In genomic region chr2:152411471-152411870, GRCm38 (mm10) we compare ENCODE assay signal across 8 mouse cellular contexts. TPM values are rescaled to one million over a fixed set of nuclear protein-coding genes. Genes with fewer than 3 reads are reported as not detected.
DNase-seq lines count a peak whose midpoint lies in the region; ATAC-seq and TF ChIP-seq lines count a peak whose summit lies in the region.

No protein-coding gene starts in this region.

- DNase-seq in liver, adult 2 months (ENCODE audit: extremely low read depth, low read depth, low spot score): no peak
- no peak for DNase-seq in liver
- DNase-seq in limb, embryonic 10.5 days (ENCODE audit: low spot score): peak; percentile 65
- DNase-seq in spleen, postnatal 14 days (ENCODE audit: low spot score in 2 of 2): no peak
- no peak for DNase-seq in left cerebral cortex, adult 18-20 months (ENCODE audit: low spot score in 2 of 2)
- no peak for DNase-seq in adrenal gland, postnatal 36 days

- H3K27ac ChIP-seq in liver, adult 2 months (replicated peaks; ENCODE audit: insufficient read depth, low read depth, low read length): 0 out of 2 replicates have a peak overlapping the region, but pooled peaks have one; percentile 2
- H3K27ac ChIP-seq in forebrain, embryonic 12.5 days: peak overlapping the region; percentile 96
- peak overlapping the region; percentile 99 for H3K27ac ChIP-seq in limb, embryonic 10.5 days
- peak overlapping the region; percentile 91 for H3K27ac ChIP-seq in olfactory bulb, adult 2 months (ENCODE audit: insufficient read depth, low read depth, low read length)

- no peak for TF ChIP-seq CTCF in liver, adult 2 months (IDR thresholded peaks at IDR 0.05; ENCODE audit: low read depth, low read length)
- TF ChIP-seq CTCF in olfactory bulb, adult 2 months (IDR thresholded peaks at IDR 0.05; ENCODE audit: insufficient read depth, low read depth, low read length): no peak

- WGBS in liver, adult 2 months: 79% methylated on average over 7 of the region's 7 CpGs
- 3% methylated on average over 7 of the region's 7 CpGs for whole genome bisulfite sequencing in forebrain, embryonic 12.5 days
- 2% methylated on average over 7 of the region's 7 CpGs for WGBS in limb, embryonic 10.5 days
- whole genome bisulfite sequencing in olfactory bulb, adult 2 months: 24% methylated on average over 7 of the region's 7 CpGs

- ATAC-seq in forebrain, embryonic 12.5 days (ENCODE audit: low FRiP score): no peak

- H3K9me3 ChIP-seq in forebrain, embryonic 12.5 days: 0 out of 2 replicates have a peak, but pooled peaks cover 4% of the 10 kb centered on the region
- no peaks in the 10 kb centered on the region for H3K9me3 ChIP-seq in limb, embryonic 10.5 days (replicated peaks)

- peaks cover 4% of the 10 kb centered on the region; the same call in 1 of the 2 replicates for H3K27me3 ChIP-seq in liver, adult 2 months (ENCODE audit: control insufficient read depth, insufficient read depth, low read length)
- no peaks in the 10 kb centered on the region for H3K27me3 ChIP-seq in forebrain, embryonic 12.5 days
- no peaks in the 10 kb centered on the region for H3K27me3 ChIP-seq in limb, embryonic 10.5 days (ENCODE audit: low read depth, poor library complexity, severe bottlenecking)

- TF ChIP-seq POLR2A in liver, adult 2 months (IDR thresholded peaks at IDR 0.05; ENCODE audit: extremely low read depth, insufficient read depth, low read length): no peak
- TF ChIP-seq POLR2A in olfactory bulb, adult 2 months (IDR thresholded peaks at IDR 0.05; ENCODE audit: insufficient read depth, low read depth, low read length): no peak

- H3K4me3 ChIP-seq in liver, adult 2 months (ENCODE audit: insufficient read depth, low read depth, low read length): no peak overlapping the region
- H3K4me3 ChIP-seq in forebrain, embryonic 12.5 days (replicated peaks): peak overlapping the region; percentile 95
- H3K4me3 ChIP-seq in limb, embryonic 10.5 days: peak overlapping the region; percentile 93
- H3K4me3 ChIP-seq in olfactory bulb, adult 2 months (ENCODE audit: insufficient read depth, low read depth, low read length): peak overlapping the region; percentile 17

- no peak overlapping the region for H3K9ac ChIP-seq in liver, adult 2 months (ENCODE audit: low read depth, low read length)
- peak overlapping the region; percentile 98 for H3K9ac ChIP-seq in forebrain, embryonic 12.5 days

- no peaks in the 10 kb centered on the region for H3K36me3 ChIP-seq in liver, adult 2 months (ENCODE audit: control insufficient read depth, insufficient read depth, low read length)
- no peaks in the 10 kb centered on the region; the same call in 1 of the 2 replicates for H3K36me3 ChIP-seq in forebrain, embryonic 12.5 days (replicated peaks)
- H3K36me3 ChIP-seq in limb, embryonic 10.5 days: peaks cover 5% of the 10 kb centered on the region; the same call in 1 of the 2 replicates

- no peaks in the 10 kb centered on the region for H3K79me2 ChIP-seq in liver, adult 2 months (ENCODE audit: control insufficient read depth, insufficient read depth, low read length)

- peak overlapping the region; percentile 87 for H3K4me2 ChIP-seq in forebrain, embryonic 12.5 days

- H3K4me1 ChIP-seq in liver, adult 2 months (ENCODE audit: control insufficient read depth, insufficient read depth, low read length): 0 out of 2 replicates have a peak, but pooled peaks cover under 1% of the 10 kb centered on the region
- H3K4me1 ChIP-seq in forebrain, embryonic 12.5 days: peaks cover 44% of the 10 kb centered on the region
- H3K4me1 ChIP-seq in limb, embryonic 10.5 days: peaks cover 55% of the 10 kb centered on the region
- H3K4me1 ChIP-seq in olfactory bulb, adult 2 months (ENCODE audit: control insufficient read depth, insufficient read depth, low read length): peaks cover 24% of the 10 kb centered on the region

RNA-seq across cellular contexts. Expression of gene Zcchc3, which starts 3.4 kb away (rescaled TPM):
- total RNA-seq in liver, adult 2 months (2014; rRNA removed): 0.37 and 0.47 TPM in 2 replicates
- polyA plus RNA-seq in liver, adult 2 months (2012; rRNA removed): 0.40 and 0.44 TPM in 2 replicates
- polyA plus RNA-seq in forebrain, embryonic 12.5 days (2016; fragmentation: Nextera tagmentation; extraction: Ambion mirVana): 55.2 and 55.9 TPM in 2 replicates
- polyA plus RNA-seq in limb, embryonic 10.5 days (2016; fragmentation: Nextera tagmentation; extraction: Ambion mirVana): 64.9 and 67.2 TPM in 2 replicates
- not detected in 2 replicates for polyA plus RNA-seq in olfactory bulb, adult 2 months (2012; ENCODE audit: insufficient read depth, insufficient read length, low replicate concordance, missing spikeins)
- total RNA-seq in left cerebral cortex, adult 18-20 months (2021): 1 to 10 TPM; 9.4 TPM
- total RNA-seq in adrenal gland, postnatal 36 days (2021): 1 to 10 TPM; 6.8 to 8.7 TPM

RNA-seq across cellular contexts. Expression of gene 6820408C15Rik, which starts 3.9 kb away (rescaled TPM):
- not detected in 2 replicates for total RNA-seq in liver, adult 2 months (2014; rRNA removed)
- polyA plus RNA-seq in liver, adult 2 months (2012; rRNA removed): not detected in 2 replicates
- polyA plus RNA-seq in forebrain, embryonic 12.5 days (2016; fragmentation: Nextera tagmentation; extraction: Ambion mirVana): 1.2 and 1.7 TPM in 2 replicates
- 0.40 and 0.61 TPM in 2 replicates for polyA plus RNA-seq in limb, embryonic 10.5 days (2016; fragmentation: Nextera tagmentation; extraction: Ambion mirVana)
- not detected in 2 replicates for polyA plus RNA-seq in olfactory bulb, adult 2 months (2012; ENCODE audit: insufficient read depth, insufficient read length, low replicate concordance, missing spikeins)
- total RNA-seq in left cerebral cortex, adult 18-20 months (2021): 1 to 10 TPM; 1.6 to 2.1 TPM
- under 1 TPM; 0.17 to 0.26 TPM for total RNA-seq in adrenal gland, postnatal 36 days (2021)

RNA-seq across cellular contexts. Expression of gene Sox12, which starts 13.6 kb away (rescaled TPM):
- total RNA-seq in liver, adult 2 months (2014; rRNA removed): 0.18 and 0.40 TPM in 2 replicates
- 1.7 and 1.9 TPM in 2 replicates for polyA plus RNA-seq in liver, adult 2 months (2012; rRNA removed)
- 16.3 and 19.3 TPM in 2 replicates for polyA plus RNA-seq in forebrain, embryonic 12.5 days (2016; fragmentation: Nextera tagmentation; extraction: Ambion mirVana)
- polyA plus RNA-seq in limb, embryonic 10.5 days (2016; fragmentation: Nextera tagmentation; extraction: Ambion mirVana): 9.9 and 11.8 TPM in 2 replicates
- not detected in 2 replicates for polyA plus RNA-seq in olfactory bulb, adult 2 months (2012; ENCODE audit: insufficient read depth, insufficient read length, low replicate concordance, missing spikeins)
- 10 to 100 TPM; 11.8 to 15.9 TPM for total RNA-seq in left cerebral cortex, adult 18-20 months (2021)
- total RNA-seq in adrenal gland, postnatal 36 days (2021): 10 to 100 TPM in 1 of 2 experiments, 1 to 10 TPM in 1; 8.3 to 12.9 TPM

RNA-seq across cellular contexts. Expression of gene Nrsn2, which starts 35.0 kb away (rescaled TPM):
- total RNA-seq in liver, adult 2 months (2014; rRNA removed): not detected in 2 replicates
- not detected in 2 replicates for polyA plus RNA-seq in liver, adult 2 months (2012; rRNA removed)
- 11.1 and 12.4 TPM in 2 replicates for polyA plus RNA-seq in forebrain, embryonic 12.5 days (2016; fragmentation: Nextera tagmentation; extraction: Ambion mirVana)
- polyA plus RNA-seq in limb, embryonic 10.5 days (2016; fragmentation: Nextera tagmentation; extraction: Ambion mirVana): 0.59 and 1.4 TPM in 2 replicates
- polyA plus RNA-seq in olfactory bulb, adult 2 months (2012; ENCODE audit: insufficient read depth, insufficient read length, low replicate concordance, missing spikeins): not detected in 2 replicates
- 100 to 1,000 TPM in 1 of 2 experiments, 10 to 100 TPM in 1; 96.7 to 104 TPM for total RNA-seq in left cerebral cortex, adult 18-20 months (2021)
- total RNA-seq in adrenal gland, postnatal 36 days (2021): 1 to 10 TPM; 2.3 to 2.5 TPM

RNA-seq across cellular contexts. Expression of gene Defb23, which starts 52.9 kb away (rescaled TPM):
- total RNA-seq in liver, adult 2 months (2014; rRNA removed): not detected in 2 replicates
- polyA plus RNA-seq in liver, adult 2 months (2012; rRNA removed): not detected in 2 replicates
- polyA plus RNA-seq in forebrain, embryonic 12.5 days (2016; fragmentation: Nextera tagmentation; extraction: Ambion mirVana): not detected in 2 replicates
- not detected in 2 replicates for polyA plus RNA-seq in limb, embryonic 10.5 days (2016; fragmentation: Nextera tagmentation; extraction: Ambion mirVana)
- polyA plus RNA-seq in olfactory bulb, adult 2 months (2012; ENCODE audit: insufficient read depth, insufficient read length, low replicate concordance, missing spikeins): not detected in 2 replicates
- not detected for total RNA-seq in left cerebral cortex, adult 18-20 months (2021)
- not detected for total RNA-seq in adrenal gland, postnatal 36 days (2021)

Comparison
In these comparisons a context has a peak if more than half of its experiments do, and no peak if none do; other contexts are left out.
1. H3K27ac ChIP-seq: peak in every context shown above with its lines; median percentile 99 in limb, embryonic 10.5 days; 96 in forebrain, embryonic 12.5 days; 91 in olfactory bulb, adult 2 months; 2 in liver, adult 2 months.
2. RNA of gene Zcchc3, which starts 3.4 kb away (polyA plus RNA-seq): 64.9 to 67.2 TPM in limb, embryonic 10.5 days and 55.2 to 55.9 TPM in forebrain, embryonic 12.5 days; 0.40 to 0.44 TPM in liver, adult 2 months and not detected in olfactory bulb, adult 2 months; every median in the first group is over 10 times any median in the second.